ENCODE assay signal across 7 mouse cellular contexts in genomic region chr12:79322539-79322938, GRCm38 (mm10). TPM values are rescaled to one million over a fixed set of nuclear protein-coding genes. Genes with fewer than 3 reads are reported as not detected.
DNase-seq lines count a peak whose midpoint lies in the region; ATAC-seq and TF ChIP-seq lines count a peak whose summit lies in the region.
"Not testable (repeated sequence)": the region's sequence is repeated elsewhere in the genome, so short reads cannot be mapped to it uniquely, and the experiment has no call there.

No protein-coding gene starts in this region.

- H3K27me3 ChIP-seq in Patski; forebrain, postnatal 0 days (ENCODE audit: insufficient read depth, low read length); hindbrain, postnatal 0 days (ENCODE audit: insufficient read depth, low read length); liver, adult 2 months (ENCODE audit: control insufficient read depth, insufficient read depth, low read length); midbrain, embryonic 14.5 days (ENCODE audit: control insufficient read depth, insufficient read depth, low read length): not testable (repeated sequence)

- not testable (repeated sequence) for H3K9ac ChIP-seq in forebrain, postnatal 0 days; hindbrain, postnatal 0 days (replicated peaks; ENCODE audit: low read length); liver, adult 2 months (ENCODE audit: low read depth, low read length); midbrain, embryonic 14.5 days (replicated peaks; ENCODE audit: low read length)

- peak; percentile 48 for TF ChIP-seq CTCF in Patski (IDR thresholded peaks at IDR 0.05)
- TF ChIP-seq CTCF in forebrain, postnatal 0 days (IDR thresholded peaks at IDR 0.05; ENCODE audit: low read depth), result peak; percentile 59
- peak; percentile 59 for TF ChIP-seq CTCF in hindbrain, postnatal 0 days (IDR thresholded peaks at IDR 0.05; ENCODE audit: low read depth)
- peak; percentile 35; the same call in 1 of the 2 replicates for TF ChIP-seq CTCF in liver, adult 2 months (IDR thresholded peaks at IDR 0.05; ENCODE audit: low read depth, low read length)

- POLR2A ChIA-PET in Patski (lab: Charles Lee), result not testable (repeated sequence)

- not testable (repeated sequence) for H3K36me3 ChIP-seq in forebrain, postnatal 0 days (ENCODE audit: insufficient read depth); hindbrain, postnatal 0 days (ENCODE audit: insufficient read depth, low read length); liver, adult 2 months (ENCODE audit: control insufficient read depth, insufficient read depth, low read length); midbrain, embryonic 14.5 days (ENCODE audit: control insufficient read depth, insufficient read depth, low read length)

- not testable (repeated sequence) for H3K4me1 ChIP-seq in forebrain, postnatal 0 days (ENCODE audit: insufficient read depth); hindbrain, postnatal 0 days (ENCODE audit: insufficient read depth, low read length); liver, adult 2 months (ENCODE audit: control insufficient read depth, insufficient read depth, low read length); midbrain, embryonic 14.5 days (ENCODE audit: control insufficient read depth, insufficient read depth, low read length)

- not testable (repeated sequence) for ATAC-seq in Patski; forebrain, postnatal 0 days; hindbrain, postnatal 0 days; midbrain, embryonic 14.5 days (ENCODE audit: low FRiP score, low TSS enrichment)

- H3K79me2 ChIP-seq in liver, adult 2 months (ENCODE audit: control insufficient read depth, insufficient read depth, low read length), result not testable (repeated sequence)

- H3K9me3 ChIP-seq in forebrain, postnatal 0 days (ENCODE audit: low read length); hindbrain, postnatal 0 days (ENCODE audit: low read length); midbrain, embryonic 14.5 days (ENCODE audit: control insufficient read depth, low read length): not testable (repeated sequence)

- not testable (repeated sequence) for H3K4me3 ChIP-seq in forebrain, postnatal 0 days (ENCODE audit: low read depth, low read length); hindbrain, postnatal 0 days (ENCODE audit: low read length); liver, adult 2 months (ENCODE audit: insufficient read depth, low read depth, low read length); midbrain, embryonic 14.5 days (replicated peaks; ENCODE audit: low read depth, low read length)

- CTCF ChIA-PET in Patski (lab: Charles Lee), result interaction anchor here (1.0 kb wide), 2 partner anchors 20 to 32 kb away, joined by 3 read pairs; no protein-coding TSS in a partner anchor

- in situ Hi-C loops in Patski (cut with MboI; ENCODE audit: low pct_unique_long_range_greater_than_20kb), result not testable (repeated sequence)

- H3K4me2 ChIP-seq in forebrain, postnatal 0 days (ENCODE audit: low read depth); hindbrain, postnatal 0 days (ENCODE audit: low read depth, low read length); midbrain, embryonic 14.5 days (ENCODE audit: low read length): not testable (repeated sequence)

- WGBS in forebrain, postnatal 0 days, result 64% methylated on average over 2 of the region's 2 CpGs
- 63% methylated on average over 2 of the region's 2 CpGs for WGBS in hindbrain, postnatal 0 days
- 49% methylated on average over 2 of the region's 2 CpGs for WGBS in liver, adult 2 months
- WGBS in midbrain, embryonic 14.5 days, result 77% methylated on average over 2 of the region's 2 CpGs

- H3K27ac ChIP-seq in forebrain, postnatal 0 days (ENCODE audit: low read depth, low read length); hindbrain, postnatal 0 days; liver, adult 2 months (replicated peaks; ENCODE audit: insufficient read depth, low read depth, low read length); midbrain, embryonic 14.5 days (replicated peaks; ENCODE audit: low read depth, low read length): not testable (repeated sequence)

- DNase-seq in CD4-positive, CD25-positive, alpha-beta regulatory T cell, adult 2 months (ENCODE audit: low read depth, low spot score), result peak; percentile 60
- not testable (repeated sequence) for DNase-seq in Patski (ENCODE audit: low read depth, low spot score)
- peak; percentile 35 for DNase-seq in c-Kit-positive CD71-positive TER-119-positive erythroid progenitor cells, embryonic 14.5 days (ENCODE audit: low spot score)
- peak; percentile 42 for DNase-seq in forebrain, postnatal 0 days
- DNase-seq in hindbrain, postnatal 0 days (ENCODE audit: low spot score), result peak; percentile 79
- DNase-seq in liver, adult 2 months (ENCODE audit: extremely low read depth, low read depth, low spot score), result peak; percentile 26
- peak; percentile 80 for DNase-seq in midbrain, embryonic 14.5 days

- TF ChIP-seq POLR2A in liver, adult 2 months (IDR thresholded peaks at IDR 0.05; ENCODE audit: extremely low read depth, insufficient read depth, low read length), result not testable (repeated sequence)

RNA-seq across cellular contexts. Expression of gene Rad51b, which starts 25.5 kb away (rescaled TPM):
- 5.1 TPM for polyA plus RNA-seq in Patski (2021)
- total RNA-seq in forebrain, postnatal 0 days (2014; rRNA removed), result 0.23 and 0.62 TPM in 2 replicates
- 0.72 and 1.1 TPM in 2 replicates for polyA plus RNA-seq in forebrain, postnatal 0 days (2015; fragmentation: Nextera tagmentation; extraction: Ambion mirVana)
- total RNA-seq in hindbrain, postnatal 0 days (2014; rRNA removed), result 1.1 and 1.4 TPM in 2 replicates
- polyA plus RNA-seq in hindbrain, postnatal 0 days (2015; fragmentation: Nextera tagmentation; extraction: Ambion mirVana), result 1.1 and 1.9 TPM in 2 replicates
- 1.7 TPM in 2 replicates for total RNA-seq in liver, adult 2 months (2014; rRNA removed)
- 0.55 and 0.58 TPM in 2 replicates for polyA plus RNA-seq in liver, adult 2 months (2012; rRNA removed)
- 1.6 TPM in 2 replicates for polyA plus RNA-seq in midbrain, embryonic 14.5 days (2014; fragmentation: Nextera tagmentation; extraction: Ambion mirVana)

RNA-seq across cellular contexts. Expression of gene Zfyve26, which starts 26.4 kb away (rescaled TPM):
- polyA plus RNA-seq in Patski (2021), result 32.0 TPM
- 13.1 and 25.2 TPM in 2 replicates for total RNA-seq in forebrain, postnatal 0 days (2014; rRNA removed)
- 1.9 and 4.4 TPM in 2 replicates for polyA plus RNA-seq in forebrain, postnatal 0 days (2015; fragmentation: Nextera tagmentation; extraction: Ambion mirVana)
- 24.5 and 28.0 TPM in 2 replicates for total RNA-seq in hindbrain, postnatal 0 days (2014; rRNA removed)
- polyA plus RNA-seq in hindbrain, postnatal 0 days (2015; fragmentation: Nextera tagmentation; extraction: Ambion mirVana), result 6.6 and 7.7 TPM in 2 replicates
- total RNA-seq in liver, adult 2 months (2014; rRNA removed), result 17.6 and 27.9 TPM in 2 replicates
- 15.4 and 20.5 TPM in 2 replicates for polyA plus RNA-seq in liver, adult 2 months (2012; rRNA removed)
- polyA plus RNA-seq in midbrain, embryonic 14.5 days (2014; fragmentation: Nextera tagmentation; extraction: Ambion mirVana), result 9.2 and 13.7 TPM in 2 replicates
